Mouse (Mus musculus): ENCODE measurements at regions not wholly inside any gene's neighbourhood (a gene's known extent, or its start where the extent isn't known, plus 50 kb on each side); places are given as distances from the start of the nearest gene placed in this dataset.

DNA sequence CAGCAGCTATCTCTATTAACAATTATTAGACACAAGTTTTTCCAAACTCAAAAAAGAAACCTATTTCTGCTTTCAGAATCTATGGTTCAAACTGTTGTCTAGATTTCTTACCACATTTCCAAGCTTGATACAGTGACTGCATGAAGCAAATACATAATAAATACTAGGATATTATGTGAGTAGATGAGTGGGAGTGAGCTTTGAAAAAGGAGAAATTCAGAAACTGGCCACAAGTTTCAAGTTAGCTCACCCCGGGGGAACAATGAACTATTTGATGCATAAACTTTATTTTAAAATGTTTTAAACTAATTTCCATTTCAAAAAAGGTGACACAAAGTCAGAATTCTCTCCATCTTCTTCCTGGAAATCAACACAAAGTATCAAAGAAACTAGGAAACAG is 114.3 kb downstream of the Kctd12 start:
- no peaks in the 10 kb centered on the region for H3K36me3 ChIP-seq (ENCODE audit: control insufficient read depth, insufficient read depth, low read length)
- 74% methylated on average over 1 of the region's 1 CpGs for WGBS
- H3K4me3 ChIP-seq (ENCODE audit: control insufficient read depth, insufficient read depth, low read length) = no peak overlapping the region
- no peak for TF ChIP-seq CTCF (IDR thresholded peaks at IDR 0.05; ENCODE audit: borderline replicate concordance, control insufficient read depth, extremely low read depth, insufficient read depth, low read length, poor library complexity)
- no peak for TF ChIP-seq POLR2A (IDR thresholded peaks at IDR 0.05; ENCODE audit: control insufficient read depth, extremely low read depth, insufficient read depth, low read length, poor library complexity)
- DNase-seq = no peak
- no peak overlapping the region for H3K27ac ChIP-seq (ENCODE audit: control insufficient read depth, insufficient read depth, low read length)
- no peaks in the 10 kb centered on the region for H3K4me1 ChIP-seq (replicated peaks; ENCODE audit: control insufficient read depth, insufficient read depth, low read length)
- H3K27me3 ChIP-seq (ENCODE audit: control insufficient read depth, insufficient read depth, low read length) = no peaks in the 10 kb centered on the region

DNA sequence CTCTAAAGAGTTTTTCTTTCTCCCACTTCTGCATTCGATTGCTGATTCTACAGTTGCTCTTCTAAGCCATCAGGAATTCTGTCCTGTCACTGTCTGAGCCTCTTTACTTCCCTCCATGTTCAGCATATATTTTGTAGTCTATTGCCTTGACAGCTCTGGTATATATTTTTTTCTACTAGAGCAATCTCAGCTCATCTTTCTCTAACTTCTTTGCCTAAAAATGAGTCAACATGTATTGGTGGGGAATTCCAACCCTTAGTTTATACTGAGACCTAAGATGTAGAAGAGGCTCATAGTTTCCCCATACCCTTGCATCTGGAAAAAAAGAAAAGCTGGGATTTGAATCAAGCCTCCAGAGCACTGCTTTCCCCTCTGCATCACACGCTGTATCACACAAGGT is 114.7 kb downstream of the Kctd12 start:
- H3K4me1 ChIP-seq (replicated peaks; ENCODE audit: control insufficient read depth, insufficient read depth, low read length) = no peaks in the 10 kb centered on the region
- no peaks in the 10 kb centered on the region for H3K27me3 ChIP-seq (ENCODE audit: control insufficient read depth, insufficient read depth, low read length)
- no peak for DNase-seq
- no peaks in the 10 kb centered on the region for H3K36me3 ChIP-seq (ENCODE audit: control insufficient read depth, insufficient read depth, low read length)
- H3K4me3 ChIP-seq (ENCODE audit: control insufficient read depth, insufficient read depth, low read length) = no peak overlapping the region
- H3K27ac ChIP-seq (ENCODE audit: control insufficient read depth, insufficient read depth, low read length) = no peak overlapping the region
- WGBS = 85% methylated on average over 2 of the region's 2 CpGs
- TF ChIP-seq CTCF (IDR thresholded peaks at IDR 0.05; ENCODE audit: borderline replicate concordance, control insufficient read depth, extremely low read depth, insufficient read depth, low read length, poor library complexity) = no peak
- no peak for TF ChIP-seq POLR2A (IDR thresholded peaks at IDR 0.05; ENCODE audit: control insufficient read depth, extremely low read depth, insufficient read depth, low read length, poor library complexity)

DNA sequence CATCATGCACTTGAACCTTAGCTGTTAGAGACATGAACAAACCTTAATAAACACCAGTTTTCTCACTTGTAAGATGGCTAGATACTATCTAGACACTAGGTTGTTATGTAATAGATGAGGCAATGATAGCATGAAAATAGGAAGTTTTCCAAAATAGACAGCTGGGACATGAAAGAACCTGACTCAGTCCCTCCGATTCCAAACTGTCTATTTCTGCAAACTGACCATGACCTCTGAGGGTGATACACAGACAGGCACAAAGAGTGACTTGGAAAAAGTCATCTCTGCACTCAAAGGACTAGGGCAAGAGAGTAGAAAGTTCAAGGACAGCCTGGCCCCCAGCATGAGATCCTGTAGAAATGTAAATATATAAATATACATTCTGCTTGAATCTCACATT is 115.9 kb downstream of the Kctd12 start:
- no peak for DNase-seq
- H3K27ac ChIP-seq (ENCODE audit: control insufficient read depth, insufficient read depth, low read length) = no peak overlapping the region
- no peaks in the 10 kb centered on the region for H3K36me3 ChIP-seq (ENCODE audit: control insufficient read depth, insufficient read depth, low read length)
- H3K27me3 ChIP-seq (ENCODE audit: control insufficient read depth, insufficient read depth, low read length) = no peaks in the 10 kb centered on the region
- no peak overlapping the region for H3K4me3 ChIP-seq (ENCODE audit: control insufficient read depth, insufficient read depth, low read length)
- H3K4me1 ChIP-seq (replicated peaks; ENCODE audit: control insufficient read depth, insufficient read depth, low read length) = no peaks in the 10 kb centered on the region
- TF ChIP-seq POLR2A (IDR thresholded peaks at IDR 0.05; ENCODE audit: control insufficient read depth, extremely low read depth, insufficient read depth, low read length, poor library complexity) = no peak
- TF ChIP-seq CTCF (IDR thresholded peaks at IDR 0.05; ENCODE audit: borderline replicate concordance, control insufficient read depth, extremely low read depth, insufficient read depth, low read length, poor library complexity) = no peak
- 90% methylated on average over 1 of the region's 1 CpGs for WGBS

DNA sequence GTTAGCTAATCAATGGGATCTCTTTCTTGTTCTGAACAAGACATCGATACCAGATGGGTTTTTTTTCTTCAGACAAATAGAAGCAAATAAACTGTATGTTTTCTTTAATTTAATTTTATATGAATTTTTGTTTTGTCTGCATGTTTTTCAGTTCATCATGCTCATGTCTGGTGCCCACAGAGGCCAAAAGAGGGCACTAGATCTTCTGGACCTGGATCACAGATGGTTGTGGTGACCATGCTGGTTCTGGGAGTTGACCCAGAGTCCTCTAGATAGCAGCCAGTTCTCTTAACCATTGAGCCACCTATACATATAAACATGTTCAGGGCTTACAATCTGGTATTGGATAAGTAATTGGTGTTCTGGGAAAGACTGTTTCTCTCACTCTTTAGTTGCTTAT is 120.7 kb downstream of the Kctd12 start:
- Histone ChIP-seq H3K4me3 (ENCODE audit: control insufficient read depth, insufficient read depth, low read length) (no peak overlapping the region), H3K27ac (ENCODE audit: control insufficient read depth, insufficient read depth, low read length) (no peak overlapping the region), H3K4me1 (replicated peaks; ENCODE audit: control insufficient read depth, insufficient read depth, low read length) (no peaks in the 10 kb centered on the region), H3K27me3 (ENCODE audit: control insufficient read depth, insufficient read depth, low read length) (no peaks in the 10 kb centered on the region), H3K36me3 (ENCODE audit: control insufficient read depth, insufficient read depth, low read length) (no peaks in the 10 kb centered on the region)
- TF ChIP-seq CTCF (IDR thresholded peaks at IDR 0.05; ENCODE audit: borderline replicate concordance, control insufficient read depth, extremely low read depth, insufficient read depth, low read length, poor library complexity) (no peak), POLR2A (IDR thresholded peaks at IDR 0.05; ENCODE audit: control insufficient read depth, extremely low read depth, insufficient read depth, low read length, poor library complexity) (no peak)
- WGBS = 94% methylated on average over 1 of the region's 1 CpGs
- DNase-seq = no peak

DNA sequence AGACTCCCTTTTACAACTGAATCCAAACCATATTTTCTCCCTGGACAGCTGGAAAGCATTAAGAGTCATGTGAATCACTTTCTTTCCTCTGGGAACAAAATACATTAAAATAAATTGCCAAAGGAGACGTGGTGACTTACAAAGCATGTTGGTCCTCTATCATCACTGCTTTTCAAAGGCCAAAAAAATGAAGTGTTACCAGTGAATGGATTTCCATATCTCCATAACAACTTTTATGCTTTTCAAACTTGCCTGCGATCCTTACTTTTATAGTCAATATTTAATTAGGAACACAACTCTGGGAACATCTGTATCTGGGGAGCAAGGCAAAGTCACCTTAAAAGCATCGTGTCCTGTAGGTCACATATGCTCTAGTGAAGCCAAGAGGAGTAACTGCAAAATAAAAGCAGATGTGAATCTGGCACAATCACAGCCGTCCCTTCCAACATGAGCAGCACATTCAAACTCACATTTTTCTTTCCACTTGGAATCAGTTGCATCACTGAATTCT is 123.0 kb downstream of the Kctd12 start:
- no peak for DNase-seq
- TF ChIP-seq POLR2A (IDR thresholded peaks at IDR 0.05; ENCODE audit: control insufficient read depth, extremely low read depth, insufficient read depth, low read length, poor library complexity) (no peak), CTCF (IDR thresholded peaks at IDR 0.05; ENCODE audit: borderline replicate concordance, control insufficient read depth, extremely low read depth, insufficient read depth, low read length, poor library complexity) (no peak)
- WGBS = 96% methylated on average over 4 of the region's 4 CpGs

DNA sequence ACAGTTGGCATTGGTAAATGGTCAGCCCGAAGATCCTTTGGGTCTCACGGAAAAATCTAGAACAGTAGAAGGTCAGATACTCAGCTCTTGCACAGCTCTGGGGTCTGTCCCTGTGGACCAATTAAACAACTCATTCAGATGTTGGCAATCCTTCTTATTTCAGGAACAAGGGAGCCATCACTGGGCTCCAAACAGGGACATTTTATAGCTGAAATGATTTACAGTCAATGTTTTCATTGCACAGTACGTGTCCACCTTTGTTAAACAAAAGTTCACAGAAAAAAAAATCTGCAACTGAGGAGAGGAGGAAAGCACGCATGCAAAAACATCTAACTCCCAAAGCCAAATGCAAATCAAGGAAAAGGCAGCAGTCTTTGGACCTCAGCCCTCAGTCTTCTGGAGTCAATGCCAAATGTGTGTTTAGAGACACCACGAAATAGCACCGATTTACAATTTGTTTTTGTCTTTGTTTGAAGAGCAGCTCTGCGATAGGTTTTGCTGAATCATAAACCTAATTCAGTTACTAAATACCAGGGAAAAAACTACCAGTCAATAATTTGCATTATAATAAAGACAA is 127.1 kb downstream of the Kctd12 start:
- H3K27ac ChIP-seq (ENCODE audit: control insufficient read depth, insufficient read depth, low read length) = no peak overlapping the region
- H3K27me3 ChIP-seq (ENCODE audit: control insufficient read depth, insufficient read depth, low read length) = no peaks in the 10 kb centered on the region
- TF ChIP-seq CTCF (IDR thresholded peaks at IDR 0.05; ENCODE audit: borderline replicate concordance, control insufficient read depth, extremely low read depth, insufficient read depth, low read length, poor library complexity) = no peak
- no peak for TF ChIP-seq POLR2A (IDR thresholded peaks at IDR 0.05; ENCODE audit: control insufficient read depth, extremely low read depth, insufficient read depth, low read length, poor library complexity)
- no peak for DNase-seq
- H3K36me3 ChIP-seq (ENCODE audit: control insufficient read depth, insufficient read depth, low read length) = no peaks in the 10 kb centered on the region
- H3K4me1 ChIP-seq (replicated peaks; ENCODE audit: control insufficient read depth, insufficient read depth, low read length) = no peaks in the 10 kb centered on the region
- no peak overlapping the region for H3K4me3 ChIP-seq (ENCODE audit: control insufficient read depth, insufficient read depth, low read length)
- whole genome bisulfite sequencing = 90% methylated on average over 7 of the region's 7 CpGs

More for the DNA sequence above, 123.0 kb downstream of the Kctd12 start:
- Histone ChIP-seq H3K4me1 (replicated peaks; ENCODE audit: control insufficient read depth, insufficient read depth, low read length) (no peaks in the 10 kb centered on the region), H3K36me3 (ENCODE audit: control insufficient read depth, insufficient read depth, low read length) (no peaks in the 10 kb centered on the region), H3K4me3 (ENCODE audit: control insufficient read depth, insufficient read depth, low read length) (no peak overlapping the region), H3K27me3 (ENCODE audit: control insufficient read depth, insufficient read depth, low read length) (no peaks in the 10 kb centered on the region), H3K27ac (ENCODE audit: control insufficient read depth, insufficient read depth, low read length) (no peak overlapping the region)

DNA sequence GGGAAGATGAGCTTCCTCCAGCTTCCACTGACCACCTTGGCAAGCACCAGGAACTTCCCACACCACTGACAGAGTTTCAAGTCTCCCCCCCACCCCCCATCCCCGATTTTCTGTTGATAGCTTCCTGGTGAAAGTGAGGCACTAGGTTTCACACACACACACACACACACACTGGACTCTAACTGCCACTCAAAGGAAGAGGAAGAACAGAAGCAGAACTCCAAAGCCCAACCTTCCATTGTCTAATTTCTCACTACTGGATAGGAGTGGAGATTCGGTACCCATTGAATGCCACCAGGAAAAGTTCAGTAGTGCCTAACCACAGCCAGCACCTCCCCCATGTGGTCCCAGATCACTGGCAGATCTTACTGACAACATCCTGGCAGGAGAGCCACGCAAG is 138.7 kb downstream of the Kctd12 start:
- H3K4me1 ChIP-seq (replicated peaks; ENCODE audit: control insufficient read depth, insufficient read depth, low read length) = no peaks in the 10 kb centered on the region
- 13% methylated on average over 3 of the region's 3 CpGs for WGBS
- no peaks in the 10 kb centered on the region for H3K27me3 ChIP-seq (ENCODE audit: control insufficient read depth, insufficient read depth, low read length)
- H3K27ac ChIP-seq (ENCODE audit: control insufficient read depth, insufficient read depth, low read length) = no peak overlapping the region
- no peaks in the 10 kb centered on the region for H3K36me3 ChIP-seq (ENCODE audit: control insufficient read depth, insufficient read depth, low read length)
- H3K4me3 ChIP-seq (ENCODE audit: control insufficient read depth, insufficient read depth, low read length) = no peak overlapping the region
- TF ChIP-seq POLR2A (IDR thresholded peaks at IDR 0.05; ENCODE audit: control insufficient read depth, extremely low read depth, insufficient read depth, low read length, poor library complexity) (no peak), CTCF (IDR thresholded peaks at IDR 0.05; ENCODE audit: borderline replicate concordance, control insufficient read depth, extremely low read depth, insufficient read depth, low read length, poor library complexity) (no peak)
- no peak for DNase-seq

Measured in thymus, adult 2 months (tissue).